Mouse (Mus musculus) megakaryocyte, embryonic 14.5 days (primary cell): ENCODE results near the gene Smyd4.

Experiments
- FLI1 ChIP-seq: IDR thresholded peaks from 2 replicates; pipeline ENCODE4 v1.6.1; 2012; ENCODE audit warnings: low read length, inconsistent platforms, mixed read lengths
- GATA1 ChIP-seq: IDR thresholded peaks from 3 replicates; pipeline ENCODE4 v1.6.1; 2012; ENCODE audit warnings: mixed read lengths, low read length, inconsistent platforms, borderline replicate concordance

DNA sequence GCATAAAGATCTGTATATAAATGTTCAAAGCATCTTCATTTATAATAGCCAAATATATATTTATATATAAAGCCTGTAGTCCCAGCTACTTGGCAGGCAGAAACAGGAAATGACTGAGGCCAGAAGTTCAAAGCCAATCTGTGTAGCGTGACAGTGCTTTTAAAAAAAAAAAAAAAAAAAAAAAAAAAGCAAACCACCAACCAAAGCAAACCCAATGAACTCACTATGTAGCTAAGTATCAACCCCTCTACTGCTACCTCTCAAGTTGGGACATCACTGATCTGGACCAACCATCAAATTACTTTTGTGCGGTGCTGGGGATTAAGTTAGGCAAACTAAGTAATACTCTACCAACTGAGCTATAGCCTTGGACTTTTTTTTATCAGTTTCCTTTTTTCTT lies 4.1 kb upstream of the Smyd4 start:
- TF ChIP-seq GATA1 (no peak), FLI1 (no peak)
